8 mouse cellular contexts compared by ENCODE assay signal in the genomic region with DNA sequence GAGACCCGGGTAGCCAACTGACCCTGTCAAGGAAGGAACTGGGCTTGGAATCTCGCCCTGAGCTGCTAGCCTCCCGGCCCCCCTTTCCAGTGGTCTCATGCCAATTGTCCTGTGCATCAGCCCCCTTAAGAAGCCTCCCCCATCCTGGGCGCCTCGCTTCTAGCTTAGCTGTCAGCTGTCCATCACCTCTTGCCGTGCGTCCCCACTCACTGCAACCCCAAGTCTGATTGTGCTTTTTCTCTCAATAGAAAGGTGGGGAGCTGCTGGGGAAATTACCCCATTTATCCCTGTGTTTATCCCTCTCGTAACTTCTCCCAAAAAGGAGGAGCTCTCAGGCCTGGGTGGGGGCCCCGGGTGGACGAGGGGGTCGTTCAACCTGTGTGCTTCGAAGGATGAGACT. TPM values are rescaled to one million over a fixed set of nuclear protein-coding genes. Genes with fewer than 3 reads are reported as not detected.
DNase-seq lines count a peak whose midpoint lies in the region; ATAC-seq and TF ChIP-seq lines count a peak whose summit lies in the region.

No protein-coding gene starts in this region.

- no peak overlapping the region for H3K9ac ChIP-seq in kidney, postnatal 0 days (ENCODE audit: low read depth, low read length)
- H3K9ac ChIP-seq in embryonic facial prominence, embryonic 12.5 days = peak overlapping the region; percentile 86
- no peak overlapping the region; the same call in 1 of the 2 replicates for H3K9ac ChIP-seq in hindbrain, embryonic 12.5 days
- H3K9ac ChIP-seq in midbrain, embryonic 13.5 days (replicated peaks) = no peak overlapping the region

- H3K27ac ChIP-seq in kidney, postnatal 0 days = no peak overlapping the region
- H3K27ac ChIP-seq in embryonic facial prominence, embryonic 12.5 days = peak overlapping the region; percentile 99
- H3K27ac ChIP-seq in hindbrain, embryonic 12.5 days = peak overlapping the region; percentile 99; the same call in 1 of the 2 replicates
- H3K27ac ChIP-seq in midbrain, embryonic 13.5 days = peak overlapping the region; percentile 98; the same call in 1 of the 2 replicates

- TF ChIP-seq CTCF in kidney, postnatal 0 days (IDR thresholded peaks at IDR 0.05; ENCODE audit: low read depth) = no peak

- peak overlapping the region; percentile 90 for H3K4me2 ChIP-seq in kidney, postnatal 0 days (ENCODE audit: low read length)
- peak overlapping the region; percentile 72 for H3K4me2 ChIP-seq in embryonic facial prominence, embryonic 12.5 days (replicated peaks)
- H3K4me2 ChIP-seq in hindbrain, embryonic 12.5 days (replicated peaks) = peak overlapping the region; percentile 68
- H3K4me2 ChIP-seq in midbrain, embryonic 13.5 days (replicated peaks) = peak overlapping the region; percentile 78

- no peak for DNase-seq in kidney, postnatal 0 days (ENCODE audit: low spot score)
- no peak for DNase-seq in kidney, adult 18-20 months
- DNase-seq in spleen, adult 12 weeks (ENCODE audit: low spot score) = no peak
- DNase-seq in lung, adult 18-20 months = no peak

- H3K9me3 ChIP-seq in kidney, postnatal 0 days (replicated peaks; ENCODE audit: low read length) = no peaks in the 10 kb centered on the region
- H3K9me3 ChIP-seq in embryonic facial prominence, embryonic 12.5 days = no peaks in the 10 kb centered on the region
- H3K9me3 ChIP-seq in hindbrain, embryonic 12.5 days (replicated peaks) = no peaks in the 10 kb centered on the region
- no peaks in the 10 kb centered on the region for H3K9me3 ChIP-seq in midbrain, embryonic 13.5 days

- no peaks in the 10 kb centered on the region for H3K27me3 ChIP-seq in kidney, postnatal 0 days (ENCODE audit: insufficient read depth, low read length)
- H3K27me3 ChIP-seq in embryonic facial prominence, embryonic 12.5 days = peaks cover 8% of the 10 kb centered on the region; the same call in 1 of the 2 replicates
- peaks cover 17% of the 10 kb centered on the region for H3K27me3 ChIP-seq in hindbrain, embryonic 12.5 days
- H3K27me3 ChIP-seq in midbrain, embryonic 13.5 days = peaks cover 20% of the 10 kb centered on the region

- peaks cover 10% of the 10 kb centered on the region; the same call in 1 of the 2 replicates for H3K36me3 ChIP-seq in kidney, postnatal 0 days (ENCODE audit: insufficient read depth, low read length)
- H3K36me3 ChIP-seq in embryonic facial prominence, embryonic 12.5 days = peaks cover 42% of the 10 kb centered on the region
- peaks cover 42% of the 10 kb centered on the region for H3K36me3 ChIP-seq in hindbrain, embryonic 12.5 days
- H3K36me3 ChIP-seq in midbrain, embryonic 13.5 days = peaks cover 46% of the 10 kb centered on the region

- 19% methylated on average over 12 of the region's 12 CpGs for WGBS in kidney, postnatal 0 days
- 14% methylated on average over 12 of the region's 12 CpGs for WGBS in embryonic facial prominence, embryonic 12.5 days
- 12% methylated on average over 12 of the region's 12 CpGs for WGBS in hindbrain, embryonic 12.5 days
- WGBS in midbrain, embryonic 13.5 days = 9% methylated on average over 12 of the region's 12 CpGs

- no peak for ATAC-seq in kidney, postnatal 0 days (replicated peaks; ENCODE audit: low FRiP score, low read depth)
- ATAC-seq in embryonic facial prominence, embryonic 12.5 days (ENCODE audit: insufficient number of reproducible peaks, insufficient read depth, low FRiP score, low TSS enrichment) = no peak
- ATAC-seq in hindbrain, embryonic 12.5 days (ENCODE audit: low FRiP score) = no peak
- peak; percentile 34; the same call in 1 of the 2 replicates for ATAC-seq in midbrain, embryonic 13.5 days
- no peak for ATAC-seq in megakaryocyte progenitor cell, adult 5-6 weeks (replicated peaks; ENCODE audit: poor library complexity)

- H3K4me3 ChIP-seq in kidney, postnatal 0 days (replicated peaks; ENCODE audit: low read depth, low read length) = peak overlapping the region; percentile 75; the same call in 1 of the 2 replicates
- H3K4me3 ChIP-seq in embryonic facial prominence, embryonic 12.5 days = peak overlapping the region; percentile 84
- peak overlapping the region; percentile 80; the same call in 1 of the 2 replicates for H3K4me3 ChIP-seq in hindbrain, embryonic 12.5 days
- H3K4me3 ChIP-seq in midbrain, embryonic 13.5 days (replicated peaks) = peak overlapping the region; percentile 76

- H3K4me1 ChIP-seq in kidney, postnatal 0 days (replicated peaks; ENCODE audit: insufficient read depth, low read length) = peaks cover 14% of the 10 kb centered on the region
- peaks cover 19% of the 10 kb centered on the region for H3K4me1 ChIP-seq in embryonic facial prominence, embryonic 12.5 days
- H3K4me1 ChIP-seq in hindbrain, embryonic 12.5 days = peaks cover 26% of the 10 kb centered on the region
- peaks cover 27% of the 10 kb centered on the region for H3K4me1 ChIP-seq in midbrain, embryonic 13.5 days (replicated peaks)

RNA-seq across cellular contexts. Expression of a gene that starts 1.5 kb away (rescaled TPM):
- 6.7 and 7.2 TPM in 2 replicates for polyA plus RNA-seq in kidney, postnatal 0 days (2015; fragmentation: Nextera tagmentation; extraction: Ambion mirVana)
- 11.6 and 14.1 TPM in 2 replicates for polyA plus RNA-seq in embryonic facial prominence, embryonic 12.5 days (2016; fragmentation: Nextera tagmentation; extraction: Ambion mirVana)
- polyA plus RNA-seq in hindbrain, embryonic 12.5 days (2016; fragmentation: Nextera tagmentation; extraction: Ambion mirVana) = 8.5 and 9.8 TPM in 2 replicates
- 7.7 and 8.7 TPM in 2 replicates for polyA plus RNA-seq in midbrain, embryonic 13.5 days (2015; fragmentation: Nextera tagmentation; extraction: Ambion mirVana)
- 54.3 and 64.6 TPM in 2 replicates for total RNA-seq in megakaryocyte progenitor cell, adult 5-6 weeks (2015)
- total RNA-seq in megakaryocyte progenitor cell, adult 5-6 weeks (2017) = 45.7 and 57.0 TPM in 2 replicates

RNA-seq across cellular contexts. Expression of a gene that starts 5.3 kb away (rescaled TPM):
- 1.1 and 1.7 TPM in 2 replicates for polyA plus RNA-seq in kidney, postnatal 0 days (2015; fragmentation: Nextera tagmentation; extraction: Ambion mirVana)
- polyA plus RNA-seq in embryonic facial prominence, embryonic 12.5 days (2016; fragmentation: Nextera tagmentation; extraction: Ambion mirVana) = 1.9 and 2.0 TPM in 2 replicates
- 0.89 and 1.5 TPM in 2 replicates for polyA plus RNA-seq in hindbrain, embryonic 12.5 days (2016; fragmentation: Nextera tagmentation; extraction: Ambion mirVana)
- 0.26 and 0.89 TPM in 2 replicates for polyA plus RNA-seq in midbrain, embryonic 13.5 days (2015; fragmentation: Nextera tagmentation; extraction: Ambion mirVana)
- 0.67 TPM in 1 of 2 replicates, not detected in the other for total RNA-seq in megakaryocyte progenitor cell, adult 5-6 weeks (2015)
- total RNA-seq in megakaryocyte progenitor cell, adult 5-6 weeks (2017) = 0.37 and 2.0 TPM in 2 replicates

RNA-seq across cellular contexts. Expression of a gene that starts 16.0 kb away (rescaled TPM):
- polyA plus RNA-seq in kidney, postnatal 0 days (2015; fragmentation: Nextera tagmentation; extraction: Ambion mirVana) = 15.8 and 21.0 TPM in 2 replicates
- 0.28 TPM in 1 of 2 replicates, not detected in the other for polyA plus RNA-seq in embryonic facial prominence, embryonic 12.5 days (2016; fragmentation: Nextera tagmentation; extraction: Ambion mirVana)
- polyA plus RNA-seq in hindbrain, embryonic 12.5 days (2016; fragmentation: Nextera tagmentation; extraction: Ambion mirVana) = not detected in 2 replicates
- 0.19 TPM in 1 of 2 replicates, not detected in the other for polyA plus RNA-seq in midbrain, embryonic 13.5 days (2015; fragmentation: Nextera tagmentation; extraction: Ambion mirVana)
- total RNA-seq in megakaryocyte progenitor cell, adult 5-6 weeks (2015) = not detected in 2 replicates
- not detected in 2 replicates for total RNA-seq in megakaryocyte progenitor cell, adult 5-6 weeks (2017)

RNA-seq across cellular contexts. Expression of a gene that starts 23.2 kb away (rescaled TPM):
- polyA plus RNA-seq in kidney, postnatal 0 days (2015; fragmentation: Nextera tagmentation; extraction: Ambion mirVana) = 104 and 109 TPM in 2 replicates
- polyA plus RNA-seq in embryonic facial prominence, embryonic 12.5 days (2016; fragmentation: Nextera tagmentation; extraction: Ambion mirVana) = 191 and 206 TPM in 2 replicates
- 201 and 213 TPM in 2 replicates for polyA plus RNA-seq in hindbrain, embryonic 12.5 days (2016; fragmentation: Nextera tagmentation; extraction: Ambion mirVana)
- polyA plus RNA-seq in midbrain, embryonic 13.5 days (2015; fragmentation: Nextera tagmentation; extraction: Ambion mirVana) = 177 and 189 TPM in 2 replicates
- total RNA-seq in megakaryocyte progenitor cell, adult 5-6 weeks (2015) = 23.8 and 24.8 TPM in 2 replicates
- total RNA-seq in megakaryocyte progenitor cell, adult 5-6 weeks (2017) = 22.4 and 24.0 TPM in 2 replicates

RNA-seq across cellular contexts. Expression of a gene that starts 25.3 kb away (rescaled TPM):
- 12.7 and 15.7 TPM in 2 replicates for polyA plus RNA-seq in kidney, postnatal 0 days (2015; fragmentation: Nextera tagmentation; extraction: Ambion mirVana)
- 9.0 and 9.4 TPM in 2 replicates for polyA plus RNA-seq in embryonic facial prominence, embryonic 12.5 days (2016; fragmentation: Nextera tagmentation; extraction: Ambion mirVana)
- 8.6 and 10.9 TPM in 2 replicates for polyA plus RNA-seq in hindbrain, embryonic 12.5 days (2016; fragmentation: Nextera tagmentation; extraction: Ambion mirVana)
- polyA plus RNA-seq in midbrain, embryonic 13.5 days (2015; fragmentation: Nextera tagmentation; extraction: Ambion mirVana) = 2.0 and 3.4 TPM in 2 replicates
- total RNA-seq in megakaryocyte progenitor cell, adult 5-6 weeks (2015) = not detected in 2 replicates
- total RNA-seq in megakaryocyte progenitor cell, adult 5-6 weeks (2017) = not detected in 2 replicates

Comparison
In these comparisons a context has a peak if more than half of its experiments do, and no peak if none do; other contexts are left out.
1. RNA of a gene that starts 16.0 kb away (polyA plus RNA-seq): 15.8 to 21.0 TPM in kidney, postnatal 0 days; not detected in hindbrain, embryonic 12.5 days, 0.19 TPM in midbrain, embryonic 13.5 days and 0.28 TPM in embryonic facial prominence, embryonic 12.5 days; every median in the first group is over 10 times any median in the second.
2. Peak in every context shown above with its lines, with median percentiles within 50 percentile points of each other: H3K4me2 ChIP-seq and H3K4me3 ChIP-seq.